Mouse (Mus musculus): ENCODE measurements around the gene Klhdc4.

The Klhdc4 gene

GRCm38 (mm10) chr8:121749501-121749900 is 79.9 kb downstream of the Klhdc4 start:
- DNase-seq (ENCODE audit: extremely low spot score) = no peak

Data from embryo, embryonic 9.5 days (tissue).